Mouse (Mus musculus) C2C12 (cell line): ENCODE results near the gene Hdac5.

Experiments used
- CTCF ChIP-seq: IDR thresholded peaks from one replicate; pipeline ENCODE4 v1.5.1; 2011; ENCODE audit not compliant: control insufficient read depth, insufficient read depth, insufficient read length
- MAX ChIP-seq: IDR thresholded peaks from one replicate; pipeline ENCODE4 v1.6.1; 2011; ENCODE audit warnings: mild to moderate bottlenecking, control low read depth
- MYOD1 ChIP-seq: IDR thresholded peaks from one replicate; pipeline ENCODE4 v1.6.1; 2011; ENCODE audit warnings: low read depth; ENCODE audit not compliant: control insufficient read depth, insufficient read length
- USF1 ChIP-seq: IDR thresholded peaks from one replicate; pipeline ENCODE4 v1.6.1; 2011; ENCODE audit warnings: low read depth, mild to moderate bottlenecking, control low read depth, moderate library complexity

DNA sequence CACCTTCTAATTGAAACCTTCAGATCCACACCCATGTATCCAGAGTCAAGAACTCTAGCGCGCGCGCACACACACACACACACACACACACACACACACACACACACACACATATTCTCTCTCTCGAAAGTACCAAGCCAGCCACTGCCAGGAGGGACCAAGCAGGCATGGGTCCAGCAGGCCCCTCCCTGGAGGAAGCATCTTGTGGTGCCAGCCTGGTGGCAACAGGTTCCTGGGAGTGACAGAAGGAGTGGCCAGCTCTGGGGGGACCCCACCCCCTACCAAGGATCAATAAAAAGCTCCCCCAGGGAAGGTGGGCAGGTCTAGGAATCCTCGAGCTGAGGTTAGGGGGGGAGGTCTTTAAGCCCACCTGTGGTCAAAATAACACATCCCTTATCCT, 12.6 kb downstream of the Hdac5 start:
- TF ChIP-seq CTCF = no peak
- no peak for TF ChIP-seq USF1
- no peak for TF ChIP-seq MAX
- no peak for TF ChIP-seq MYOD1
